Mouse (Mus musculus) stomach, embryonic 15.5 days (tissue): Measurements from ENCODE around the gene AA467197. TPM values are rescaled to one million over a fixed set of nuclear protein-coding genes. Genes with fewer than 3 reads are reported as not detected.

ENCODE experiments used
- ATAC-seq: fragments of 200-750 bp; cut with Nextera tagmentation; 2 replicates; pipeline ENCODE4 v1.8.0; 2017; ENCODE audit warnings: low read depth, moderate number of reproducible peaks, moderate TSS enrichment; ENCODE audit not compliant: insufficient read depth, low FRiP score
- H3K27ac ChIP-seq: fragments of 300-500 bp; sonication (generic); 2 replicates; pipeline ENCODE4 v1.5.1; 2015; ENCODE audit warnings: mild to moderate bottlenecking, inconsistent platforms
- H3K27me3 ChIP-seq: fragments of 300-500 bp; sonication (generic); replicated peaks from 2 replicates; pipeline ENCODE4 v1.6.1; 2015; ENCODE audit warnings: inconsistent platforms
- H3K36me3 ChIP-seq: fragments of 300-500 bp; sonication (generic); 2 replicates; pipeline ENCODE4 v1.6.1; 2015; ENCODE audit warnings: inconsistent platforms
- H3K4me1 ChIP-seq: fragments of 300-500 bp; sonication (generic); 2 replicates; pipeline ENCODE4 v1.6.1; 2015; ENCODE audit warnings: inconsistent platforms
- H3K4me2 ChIP-seq: fragments of 300-500 bp; sonication (generic); 2 replicates; pipeline ENCODE4 v1.6.1; 2015; ENCODE audit warnings: mild to moderate bottlenecking, inconsistent platforms
- H3K4me3 ChIP-seq: fragments of 300-500 bp; sonication (generic); replicated peaks from 2 replicates; pipeline ENCODE4 v1.5.1; 2015; ENCODE audit warnings: inconsistent platforms
- H3K9ac ChIP-seq: fragments of 300-500 bp; sonication (generic); 2 replicates; pipeline ENCODE4 v1.6.1; 2015; ENCODE audit warnings: inconsistent platforms
- H3K9me3 ChIP-seq: fragments of 300-500 bp; sonication (generic); 2 replicates; pipeline ENCODE4 v1.6.1; 2016; ENCODE audit warnings: inconsistent platforms
- WGBS: fragments of 180-500 bp; shearing (Covaris S2); methylation state at CpG from one replicate; pipeline ENCODE4 v1.1.7; 2015; 5-methylcytosine and 5-hydroxymethylcytosine counted together
- microRNA counts: library from miRNA; unstranded; fragments of <30 nt; microRNA quantifications from one replicate; lab custom pipeline; 2016
- microRNA-seq: library from miRNA; unstranded; fragments of <30 nt; microRNA quantifications from one replicate; pipeline ENCODE4, GENCODE M21; 2016
- polyA plus RNA-seq: library from polyadenylated mRNA; unstranded; fragments of >200 nt; fragmentation: Nextera tagmentation; extraction: Ambion mirVana; gene quantifications from 2 replicates; pipeline ENCODE4 v1.2.1, GENCODE M21; 2015

Gene AA467197
- polyA plus RNA-seq, 1 experiment from 2014 or later, result 15.2 TPM

GRCm38 (mm10) chr2:122675126-122675525 is 38.3 kb downstream of the AA467197 start:
- Histone ChIP-seq H3K4me1 (no peaks in the 10 kb centered on the region), H3K9ac (no peak overlapping the region), H3K4me2 (no peak overlapping the region), H3K36me3 (no peaks in the 10 kb centered on the region), H3K27me3 (no peaks in the 10 kb centered on the region), H3K4me3 (no peak overlapping the region), H3K9me3 (no peaks in the 10 kb centered on the region), H3K27ac (no peak overlapping the region)
- ATAC-seq, result no peak
- WGBS, result 91% methylated on average over 2 of the region's 2 CpGs

- Histone ChIP-seq H3K4me2 (no peak overlapping the region), H3K9me3 (peaks cover 10% of the 10 kb centered on the region; the same call in 1 of the 2 replicates), H3K4me1 (no peaks in the 10 kb centered on the region), H3K36me3 (no peaks in the 10 kb centered on the region), H3K9ac (no peak overlapping the region), H3K27me3 (no peaks in the 10 kb centered on the region), H3K4me3 (no peak overlapping the region), H3K27ac (no peak overlapping the region)
- 84% methylated on average over 5 of the region's 5 CpGs for WGBS
- peak; percentile 58 for ATAC-seq
These were observed 44.8 kb downstream of the AA467197 start for GRCm38 (mm10) chr2:122681379-122682137.

GRCm38 (mm10) chr2:122682520-122682919 is 45.7 kb downstream of the AA467197 start:
- 77% methylated on average over 2 of the region's 2 CpGs for WGBS

GRCm38 (mm10) chr2:122683641-122684040 is 46.9 kb downstream of the AA467197 start:
- Histone ChIP-seq H3K27ac (no peak overlapping the region), H3K4me3 (no peak overlapping the region), H3K9ac (no peak overlapping the region), H3K27me3 (no peaks in the 10 kb centered on the region), H3K4me2 (no peak overlapping the region), H3K9me3 (peaks cover 10% of the 10 kb centered on the region; the same call in 1 of the 2 replicates), H3K4me1 (no peaks in the 10 kb centered on the region), H3K36me3 (peaks cover 4% of the 10 kb centered on the region)
- 88% methylated on average over 1 of the region's 1 CpGs for WGBS
- no peak for ATAC-seq

More at GRCm38 (mm10) chr2:122682520-122682919, 45.7 kb downstream of the AA467197 start:
- no peak overlapping the region for H3K9ac ChIP-seq
- no peak overlapping the region for H3K4me3 ChIP-seq
- H3K27me3 ChIP-seq, result no peaks in the 10 kb centered on the region
- H3K4me2 ChIP-seq, result no peak overlapping the region
- no peak overlapping the region for H3K27ac ChIP-seq
- no peaks in the 10 kb centered on the region for H3K4me1 ChIP-seq
- H3K9me3 ChIP-seq, result peaks cover 10% of the 10 kb centered on the region; the same call in 1 of the 2 replicates
- ATAC-seq, result no peak
- no peaks in the 10 kb centered on the region for H3K36me3 ChIP-seq

GRCm38 (mm10) chr2:122686665-122687064 is 49.9 kb downstream of the AA467197 start:
- Histone ChIP-seq H3K9ac (no peak overlapping the region), H3K27me3 (no peaks in the 10 kb centered on the region), H3K9me3 (peaks cover 6% of the 10 kb centered on the region; the same call in 1 of the 2 replicates), H3K36me3 (peaks cover 4% of the 10 kb centered on the region), H3K27ac (no peak overlapping the region), H3K4me3 (no peak overlapping the region), H3K4me2 (no peak overlapping the region), H3K4me1 (no peaks in the 10 kb centered on the region)
- 73% methylated on average over 6 of the region's 6 CpGs for whole genome bisulfite sequencing
- ATAC-seq, result no peak

MicroRNAs within 50 kb of the gene (microRNA counts, 519-probe panel; counts per million panel counts)
- not detected for microRNA mmu-miR-147 (lab: Ali Mortazavi, UCI)

Small RNA genes within 50 kb of the gene (microRNA-seq; reads per million reads assigned to microRNA genes)
- 21.1 reads per million, percentile 33 among the genes with 10 or more reads in this experiment for gene Mir147

Other genes starting within 250 kb of the AA467197 start
- gene Slc28a2, start 210.5 kb upstream of the AA467197 start, polyA plus RNA-seq, result 14.3 and 20.0 TPM in 2 replicates
- 0.13 and 0.14 TPM in 2 replicates for gene Gm14085, start 152.0 kb upstream of the AA467197 start, polyA plus RNA-seq
- gene Gatm, start 25.7 kb upstream of the AA467197 start, polyA plus RNA-seq, result 22.4 and 28.5 TPM in 2 replicates
- 9.3 and 9.6 TPM in 2 replicates for gene Slc30a4, start 65.7 kb downstream of the AA467197 start, polyA plus RNA-seq
- 43.4 and 50.0 TPM in 2 replicates for gene Bloc1s6, start 101.5 kb downstream of the AA467197 start, polyA plus RNA-seq
- 30.0 TPM in 2 replicates for gene Sqor, start 128.3 kb downstream of the AA467197 start, polyA plus RNA-seq